Mouse (Mus musculus) cerebellum, adult 2 months (tissue): ENCODE data around the gene Xlr5a.

ENCODE experiments used
- CTCF ChIP-seq: fragments of 200-500 bp; IDR thresholded peaks from 2 replicates; pipeline ENCODE4 v1.5.1; 2011; ENCODE audit warnings: low read depth, mild to moderate bottlenecking, control low read depth, low read length, moderate library complexity, borderline replicate concordance; ENCODE audit not compliant: insufficient read depth
- POLR2A ChIP-seq: fragments of 200-500 bp; IDR thresholded peaks from 2 replicates; pipeline ENCODE4 v1.6.1; 2011; ENCODE audit warnings: low read length, control low read depth, borderline replicate concordance; ENCODE audit not compliant: insufficient read depth

- TF ChIP-seq CTCF (no peak), POLR2A (no peak)
Observed at GRCm38 (mm10) chrX:73327215-73327614, 34.4 kb upstream of the Xlr5a start.
